21 mouse cellular contexts compared by ENCODE assay signal in the genomic region with DNA sequence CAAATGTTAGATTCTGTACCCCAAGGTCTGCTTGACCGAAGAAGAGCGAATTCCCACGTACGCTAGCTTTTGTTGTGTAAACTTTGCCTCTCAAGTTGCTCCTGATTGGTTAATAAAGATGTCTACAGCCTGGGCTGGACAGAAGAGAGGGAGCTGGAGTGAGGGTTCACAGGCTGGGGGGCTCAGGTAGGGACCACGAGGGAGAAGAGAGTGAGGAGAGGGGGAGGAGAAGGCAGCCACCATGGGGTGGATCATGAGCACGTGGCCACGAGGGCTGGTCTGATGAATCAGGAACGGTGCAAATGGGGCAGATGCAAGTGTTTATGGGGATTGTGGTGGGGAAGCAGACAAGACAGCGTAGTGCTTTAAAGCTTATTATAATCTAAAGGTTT. TPM values are rescaled to one million over a fixed set of nuclear protein-coding genes. Genes with fewer than 3 reads are reported as not detected.
DNase-seq lines count a peak whose midpoint lies in the region; ATAC-seq and TF ChIP-seq lines count a peak whose summit lies in the region.
"Had no signal": no experiment of that assay in that cellular context is flagged by ENCODE, and none has a peak within 500 bp of the region (broad histone marks: within the 10 kb centered on the region; RNA-seq: fewer than 3 reads in every experiment).

No protein-coding gene starts in this region.

- peaks cover 17% of the 10 kb centered on the region for H3K4me1 ChIP-seq in forebrain, embryonic 10.5 days
- no peaks in the 10 kb centered on the region for H3K4me1 ChIP-seq in forebrain, embryonic 13.5 days
- H3K4me1 ChIP-seq in kidney, postnatal 0 days (replicated peaks; ENCODE audit: insufficient read depth, low read length) = peaks cover 10% of the 10 kb centered on the region; the same call in 1 of the 2 replicates
- H3K4me1 ChIP-seq in testis, adult 2 months (ENCODE audit: control insufficient read depth, insufficient read depth, low read length) = peaks cover 11% of the 10 kb centered on the region
- H3K4me1 ChIP-seq: limb, embryonic 13.5 days had no signal

- no peak for ATAC-seq in forebrain, embryonic 13.5 days
- ATAC-seq in kidney, postnatal 0 days (replicated peaks; ENCODE audit: low FRiP score, low read depth) = peak; percentile 18; the same call in 1 of the 2 replicates
- ATAC-seq: CD4-positive, CD25-positive, alpha-beta regulatory T cell, adult 4 months; forebrain, embryonic 16.5 days had no signal

- no peak overlapping the region for H3K4me3 ChIP-seq in forebrain, embryonic 10.5 days
- no peak overlapping the region for H3K4me3 ChIP-seq in forebrain, embryonic 13.5 days
- H3K4me3 ChIP-seq in kidney, postnatal 0 days (replicated peaks; ENCODE audit: low read depth, low read length) = no peak overlapping the region
- H3K4me3 ChIP-seq in testis, adult 2 months (ENCODE audit: control insufficient read depth, low read depth, low read length) = no peak overlapping the region
- H3K4me3 ChIP-seq: erythroblast, embryonic 14.5 days; heart, embryonic 15.5 days; limb, embryonic 13.5 days had no signal

- H3K9me3 ChIP-seq in forebrain, embryonic 10.5 days = no peaks in the 10 kb centered on the region
- H3K9me3 ChIP-seq in forebrain, embryonic 13.5 days (replicated peaks) = no peaks in the 10 kb centered on the region
- no peaks in the 10 kb centered on the region for H3K9me3 ChIP-seq in kidney, postnatal 0 days (replicated peaks; ENCODE audit: low read length)
- H3K9me3 ChIP-seq: heart, embryonic 15.5 days; limb, embryonic 13.5 days had no signal

- no peak for TF ChIP-seq POLR2A in testis, adult 2 months (IDR thresholded peaks at IDR 0.05; ENCODE audit: control insufficient read depth, low read depth, low read length)

- H3K36me3 ChIP-seq in forebrain, embryonic 10.5 days (replicated peaks) = no peaks in the 10 kb centered on the region
- no peaks in the 10 kb centered on the region for H3K36me3 ChIP-seq in forebrain, embryonic 13.5 days (ENCODE audit: poor library complexity, severe bottlenecking)
- no peaks in the 10 kb centered on the region for H3K36me3 ChIP-seq in kidney, postnatal 0 days (ENCODE audit: insufficient read depth, low read length)
- no peaks in the 10 kb centered on the region for H3K36me3 ChIP-seq in testis, adult 2 months (ENCODE audit: control insufficient read depth, insufficient read depth, low read length)
- H3K36me3 ChIP-seq: heart, embryonic 15.5 days; limb, embryonic 13.5 days had no signal

- 0 out of 2 replicates have a peak overlapping the region, but pooled peaks have one; percentile 4 for H3K27ac ChIP-seq in forebrain, embryonic 10.5 days
- H3K27ac ChIP-seq in forebrain, embryonic 13.5 days = no peak overlapping the region
- peak overlapping the region; percentile 77 for H3K27ac ChIP-seq in kidney, postnatal 0 days
- H3K27ac ChIP-seq in testis, adult 2 months (ENCODE audit: control insufficient read depth, insufficient read depth, low read depth, low read length) = peak overlapping the region; percentile 72
- H3K27ac ChIP-seq: limb, embryonic 13.5 days had no signal

- no peak overlapping the region for H3K9ac ChIP-seq in forebrain, embryonic 13.5 days
- H3K9ac ChIP-seq in kidney, postnatal 0 days (ENCODE audit: low read depth, low read length) = no peak overlapping the region
- H3K9ac ChIP-seq: heart, embryonic 15.5 days; limb, embryonic 13.5 days had no signal

- 90% methylated on average over 9 of the region's 9 CpGs for WGBS in forebrain, embryonic 10.5 days
- WGBS in forebrain, embryonic 13.5 days = 85% methylated on average over 9 of the region's 9 CpGs
- 47% methylated on average over 9 of the region's 9 CpGs for WGBS in kidney, postnatal 0 days

- TF ChIP-seq CTCF in kidney, postnatal 0 days (IDR thresholded peaks at IDR 0.05; ENCODE audit: low read depth) = no peak
- no peak for TF ChIP-seq CTCF in testis, adult 2 months (IDR thresholded peaks at IDR 0.05; ENCODE audit: control insufficient read depth, insufficient read depth, insufficient replicate concordance, low read depth, low read length)

- no peaks in the 10 kb centered on the region for H3K27me3 ChIP-seq in forebrain, embryonic 10.5 days (ENCODE audit: poor library complexity, severe bottlenecking)
- no peaks in the 10 kb centered on the region for H3K27me3 ChIP-seq in forebrain, embryonic 13.5 days
- no peaks in the 10 kb centered on the region for H3K27me3 ChIP-seq in kidney, postnatal 0 days (ENCODE audit: insufficient read depth, low read length)
- no peaks in the 10 kb centered on the region for H3K27me3 ChIP-seq in testis, adult 2 months (ENCODE audit: control insufficient read depth, insufficient read depth, low read length)
- H3K27me3 ChIP-seq: heart, embryonic 15.5 days; limb, embryonic 13.5 days had no signal

- no peak for DNase-seq in forebrain, embryonic 10.5 days (ENCODE audit: extremely low spot score, low spot score)
- no peak for DNase-seq in kidney, postnatal 0 days (ENCODE audit: low spot score)
- no peak for DNase-seq in kidney, adult 11 months
- no peak for DNase-seq in testis, postnatal 10 days (ENCODE audit: low spot score)
- DNase-seq in cerebellum, adult 18-20 months = no peak
- no peak for DNase-seq in layer of hippocampus, postnatal 25 days (ENCODE audit: extremely low spot score in 1 of 2, low spot score in 1 of 2)
- DNase-seq: cerebellum, adult 11 months; cerebellum, postnatal 36 days; spleen, adult 18-20 months; thymus, postnatal 4 days had no signal

- H3K4me2 ChIP-seq in forebrain, embryonic 13.5 days = no peak overlapping the region
- H3K4me2 ChIP-seq in kidney, postnatal 0 days (ENCODE audit: low read length) = 0 out of 2 replicates have a peak overlapping the region, but pooled peaks have one; percentile 10
- H3K4me2 ChIP-seq: heart, embryonic 15.5 days; limb, embryonic 13.5 days had no signal

RNA-seq across cellular contexts. Expression of a gene that starts 13.1 kb away (rescaled TPM):
- 7.0 and 7.7 TPM in 2 replicates for polyA plus RNA-seq in forebrain, embryonic 10.5 days (2016; fragmentation: Nextera tagmentation; extraction: Ambion mirVana)
- polyA plus RNA-seq in forebrain, embryonic 13.5 days (2015; fragmentation: Nextera tagmentation; extraction: Ambion mirVana) = 6.9 and 8.7 TPM in 2 replicates
- polyA plus RNA-seq in kidney, postnatal 0 days (2015; fragmentation: Nextera tagmentation; extraction: Ambion mirVana) = 32.0 and 36.4 TPM in 2 replicates
- polyA plus RNA-seq in testis, adult 2 months (2012; rRNA removed) = 20.7 and 21.7 TPM in 2 replicates
- total RNA-seq in layer of hippocampus, postnatal 25 days (2021) = 10 to 100 TPM in 1 of 2 experiments, 1 to 10 TPM in 1; 9.9 to 14.4 TPM
- polyA plus RNA-seq: erythroblast, embryonic 14.5 days had no signal

RNA-seq across cellular contexts. Expression of a gene that starts 45.5 kb away (rescaled TPM):
- 0.16 TPM in 1 of 2 replicates, not detected in the other for polyA plus RNA-seq in forebrain, embryonic 10.5 days (2016; fragmentation: Nextera tagmentation; extraction: Ambion mirVana)
- 0.41 TPM in 1 of 2 replicates, not detected in the other for polyA plus RNA-seq in forebrain, embryonic 13.5 days (2015; fragmentation: Nextera tagmentation; extraction: Ambion mirVana)
- polyA plus RNA-seq in kidney, postnatal 0 days (2015; fragmentation: Nextera tagmentation; extraction: Ambion mirVana) = 2.0 and 2.3 TPM in 2 replicates
- 0.91 and 0.93 TPM in 2 replicates for polyA plus RNA-seq in testis, adult 2 months (2012; rRNA removed)
- 1 to 10 TPM; 4.3 to 9.1 TPM for total RNA-seq in layer of hippocampus, postnatal 25 days (2021)
- total RNA-seq: MEL; midbrain, postnatal 0 days had no signal
- polyA plus RNA-seq: embryonic facial prominence, embryonic 11.5 days; erythroblast, embryonic 14.5 days; neural tube, embryonic 11.5 days had no signal
